Mouse (Mus musculus) lung, postnatal 36 days (tissue): ENCODE results near the gene Adi1.

ENCODE experiments used
- DNase-seq: peaks from one replicate; pipeline ENCODE4 v3.0.0; 2022; ENCODE audit warnings: mixed read lengths

Adi1 gene

GRCm38 (mm10) chr12:28697821-28698595 is 23.0 kb downstream of the Adi1 start:
- DNase-seq, result peak; percentile 76

- peak; percentile 10 for DNase-seq
These were observed 24.1 kb downstream of the Adi1 start for GRCm38 (mm10) chr12:28699086-28699485.

GRCm38 (mm10) chr12:28699656-28700055 is 24.6 kb downstream of the Adi1 start:
- peak; percentile 86 for DNase-seq

- no peak for DNase-seq
These were observed 25.1 kb downstream of the Adi1 start for GRCm38 (mm10) chr12:28700101-28700511.

- no peak for DNase-seq
These were observed 25.6 kb downstream of the Adi1 start for GRCm38 (mm10) chr12:28700561-28701025.

GRCm38 (mm10) chr12:28701302-28701701 is 26.3 kb downstream of the Adi1 start:
- no peak for DNase-seq

- no peak for DNase-seq
These were observed 29.4 kb downstream of the Adi1 start for GRCm38 (mm10) chr12:28704381-28704780.

- no peak for DNase-seq
These were observed 30.2 kb downstream of the Adi1 start for GRCm38 (mm10) chr12:28705204-28705603.

- no peak for DNase-seq
These were observed 33.1 kb downstream of the Adi1 start for GRCm38 (mm10) chr12:28708154-28708553.

GRCm38 (mm10) chr12:28710566-28711185 is 35.6 kb downstream of the Adi1 start:
- DNase-seq, result no peak

GRCm38 (mm10) chr12:28714822-28715632 is 40.0 kb downstream of the Adi1 start:
- DNase-seq, result no peak

GRCm38 (mm10) chr12:28717066-28717465 is 42.0 kb downstream of the Adi1 start:
- DNase-seq, result no peak

GRCm38 (mm10) chr12:28718106-28718505 is 43.1 kb downstream of the Adi1 start:
- no peak for DNase-seq

- no peak for DNase-seq
These were observed 49.3 kb downstream of the Adi1 start for GRCm38 (mm10) chr12:28724366-28724765.

- no peak for DNase-seq
These were observed 51.2 kb downstream of the Adi1 start for GRCm38 (mm10) chr12:28726204-28726603.

- DNase-seq, result peak; percentile 8
These were observed 52.0 kb downstream of the Adi1 start for GRCm38 (mm10) chr12:28727061-28727460.
